Comparison of ENCODE assay signal across 18 mouse cellular contexts in the genomic region with DNA sequence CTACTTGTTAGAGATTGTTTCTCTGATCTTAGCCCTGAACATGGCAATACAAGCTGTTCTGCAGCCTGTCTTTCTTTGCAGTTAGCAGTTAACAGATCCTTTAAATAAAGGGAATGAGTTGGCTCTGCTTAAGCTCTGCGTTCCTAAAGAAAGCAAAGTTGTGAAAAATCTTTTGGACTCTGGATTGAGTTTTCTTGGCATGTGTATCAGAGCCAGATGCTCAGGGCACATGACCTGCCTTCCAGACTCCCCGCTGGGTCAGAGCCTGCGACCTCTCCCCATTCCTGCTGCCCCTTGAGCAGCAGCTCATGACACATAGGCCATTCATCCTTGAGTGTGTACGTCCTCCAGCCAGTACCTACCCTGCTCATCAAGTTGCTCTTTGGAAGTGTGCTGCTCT.
DNase-seq lines count a peak whose midpoint lies in the region; ATAC-seq and TF ChIP-seq lines count a peak whose summit lies in the region.
"Had no signal": no experiment of that assay in that cellular context is flagged by ENCODE, and none has a peak within 500 bp of the region (broad histone marks: within the 10 kb centered on the region; RNA-seq: fewer than 3 reads in every experiment).

No protein-coding gene starts in this region.

- no peak for TF ChIP-seq CTCF in brain, embryonic 14.5 days (IDR thresholded peaks at IDR 0.05; ENCODE audit: borderline replicate concordance, extremely low read depth, insufficient read depth, insufficient read length)

- WGBS in forebrain, embryonic 10.5 days: 65% methylated on average over 4 of the region's 4 CpGs
- 59% methylated on average over 4 of the region's 4 CpGs for WGBS in forebrain, embryonic 16.5 days

- H3K4me2 ChIP-seq in forebrain, embryonic 16.5 days (ENCODE audit: low read length): no peak overlapping the region
- H3K4me2 ChIP-seq: kidney, embryonic 15.5 days; neural tube, embryonic 12.5 days; stomach, embryonic 15.5 days had no signal

- H3K27me3 ChIP-seq in forebrain, embryonic 10.5 days (ENCODE audit: poor library complexity, severe bottlenecking): no peaks in the 10 kb centered on the region
- H3K27me3 ChIP-seq in forebrain, embryonic 16.5 days (replicated peaks; ENCODE audit: control insufficient read depth, insufficient read depth, low read length): no peaks in the 10 kb centered on the region
- H3K27me3 ChIP-seq: kidney, embryonic 15.5 days; neural tube, embryonic 12.5 days; stomach, embryonic 15.5 days had no signal

- ATAC-seq in forebrain, embryonic 16.5 days: no peak
- ATAC-seq in erythroid progenitor cell, adult 5-6 weeks (replicated peaks; ENCODE audit: low FRiP score, poor library complexity, severe bottlenecking): no peak
- ATAC-seq: hindbrain, postnatal 0 days; midbrain, embryonic 16.5 days had no signal

- H3K27ac ChIP-seq in forebrain, embryonic 10.5 days: peak overlapping the region; percentile 11; the same call in 1 of the 2 replicates
- no peak overlapping the region for H3K27ac ChIP-seq in forebrain, embryonic 16.5 days (ENCODE audit: low read length)
- H3K27ac ChIP-seq: hindbrain, postnatal 0 days; kidney, embryonic 15.5 days; neural tube, embryonic 12.5 days; stomach, embryonic 15.5 days had no signal

- H3K9ac ChIP-seq in forebrain, embryonic 16.5 days (replicated peaks; ENCODE audit: low read depth, low read length): no peak overlapping the region
- H3K9ac ChIP-seq: kidney, embryonic 15.5 days; neural tube, embryonic 12.5 days; stomach, embryonic 15.5 days had no signal

- no peak overlapping the region for H3K4me3 ChIP-seq in forebrain, embryonic 10.5 days
- H3K4me3 ChIP-seq in forebrain, embryonic 16.5 days (replicated peaks; ENCODE audit: low read length): no peak overlapping the region
- H3K4me3 ChIP-seq: kidney, embryonic 15.5 days; neural tube, embryonic 12.5 days; stomach, embryonic 15.5 days had no signal

- no peak for DNase-seq in forebrain, embryonic 10.5 days (ENCODE audit: extremely low spot score, low spot score)
- peak; percentile 5 to 27 for DNase-seq in left cerebral cortex, postnatal 10 days (ENCODE audit: extremely low spot score in 1 of 2, low spot score in 2 of 2)
- DNase-seq in left cerebral cortex, postnatal 36 days (ENCODE audit: low spot score in 2 of 2): no peak
- peak; percentile 27 for DNase-seq in brain, embryonic 14.5 days (ENCODE audit: low read depth)
- peak; percentile 36 for DNase-seq in fibroblast of lung, adult 2 months (ENCODE audit: low read depth)
- no peak for DNase-seq in urinary bladder, postnatal 36 days (ENCODE audit: low spot score in 2 of 2)
- DNase-seq: heart, adult 18-20 months; heart, postnatal 10 days; liver; retina, postnatal 1 day; thymus, postnatal 25 days had no signal

- H3K36me3 ChIP-seq in forebrain, embryonic 10.5 days (replicated peaks): no peaks in the 10 kb centered on the region
- H3K36me3 ChIP-seq in forebrain, embryonic 16.5 days (ENCODE audit: control insufficient read depth, insufficient read depth): no peaks in the 10 kb centered on the region
- H3K36me3 ChIP-seq: kidney, embryonic 15.5 days; neural tube, embryonic 12.5 days; stomach, embryonic 15.5 days had no signal

- H3K9me3 ChIP-seq in forebrain, embryonic 10.5 days: no peaks in the 10 kb centered on the region; the same call in 1 of the 2 replicates
- no peaks in the 10 kb centered on the region for H3K9me3 ChIP-seq in forebrain, embryonic 16.5 days (ENCODE audit: control insufficient read depth, low read length)
- H3K9me3 ChIP-seq: kidney, embryonic 15.5 days; neural tube, embryonic 12.5 days; stomach, embryonic 15.5 days had no signal

- TF ChIP-seq POLR2A in brain, embryonic 14.5 days (IDR thresholded peaks at IDR 0.05; ENCODE audit: borderline replicate concordance, extremely low read depth, insufficient read depth, insufficient read length, poor library complexity, severe bottlenecking): no peak

- peaks cover 51% of the 10 kb centered on the region for H3K4me1 ChIP-seq in forebrain, embryonic 10.5 days
- no peaks in the 10 kb centered on the region; the same call in 1 of the 2 replicates for H3K4me1 ChIP-seq in forebrain, embryonic 16.5 days (replicated peaks; ENCODE audit: control insufficient read depth, insufficient read depth, low read length)

- intact Hi-C loops in left cerebral cortex, postnatal 10 days (cut with DNase I): no loop called here
- intact Hi-C loops in left cerebral cortex, postnatal 36 days (cut with DNase I): no loop called here

Comparison
In these comparisons a context has a peak if more than half of its experiments do, and no peak if none do; other contexts are left out.
1. DNase-seq: peak in left cerebral cortex, postnatal 10 days (2 of 2), brain, embryonic 14.5 days (single experiment) and fibroblast of lung, adult 2 months (single experiment); none in forebrain, embryonic 10.5 days (single experiment), left cerebral cortex, postnatal 36 days (0 of 2) and urinary bladder, postnatal 36 days (0 of 2).